Comparison of ENCODE assay signal across 14 mouse cellular contexts in the genomic region with DNA sequence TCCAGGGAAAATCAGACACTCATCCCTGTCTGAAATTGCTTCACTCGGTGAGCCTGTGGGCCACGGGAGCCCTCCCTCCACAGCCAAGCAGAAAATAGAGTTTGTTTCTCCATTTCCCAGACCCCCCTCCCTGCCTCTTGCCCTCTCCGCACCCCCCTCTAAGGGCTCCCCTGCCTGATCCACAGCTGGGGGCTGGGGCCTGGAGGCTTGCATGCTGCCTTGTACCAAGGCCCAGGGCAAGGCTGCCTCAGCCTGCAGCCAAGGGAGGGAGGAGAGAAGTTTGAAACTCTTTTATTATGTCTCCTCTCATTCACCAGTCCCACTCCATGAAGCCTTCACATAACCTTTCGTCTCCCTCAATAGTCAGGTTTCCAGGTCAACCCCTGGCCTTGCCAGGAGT.
A peak's percentile ranks its signal among the peaks of the same experiment; 100 is the strongest.
DNase-seq lines count a peak whose midpoint lies in the region; ATAC-seq lines count a peak whose summit lies in the region.
"Had no signal": no experiment of that assay in that cellular context is flagged by ENCODE, and none has a peak within 500 bp of the region (broad histone marks: within the 10 kb centered on the region; RNA-seq: fewer than 3 reads in every experiment).

No protein-coding gene starts in this region.

- no peak overlapping the region for H3K27ac ChIP-seq in intestine, embryonic 15.5 days
- no peak overlapping the region for H3K27ac ChIP-seq in intestine, embryonic 16.5 days (ENCODE audit: low read length)
- H3K27ac ChIP-seq in hindbrain, embryonic 14.5 days: peak overlapping the region; percentile 40; the same call in 1 of the 2 replicates
- H3K27ac ChIP-seq in limb, embryonic 15.5 days: peak overlapping the region; percentile 34; the same call in 1 of the 2 replicates
- H3K27ac ChIP-seq in stomach, embryonic 15.5 days: no peak overlapping the region

- DNase-seq in hindbrain, embryonic 14.5 days (ENCODE audit: low spot score): no peak
- no peak for DNase-seq in spleen, adult 18-20 months
- DNase-seq: cerebellum, adult 18-20 months; gastrocnemius, postnatal 36 days; kidney, postnatal 10 days; right cerebral cortex, postnatal 25 days had no signal

- H3K4me2 ChIP-seq in intestine, embryonic 15.5 days (replicated peaks): no peak overlapping the region
- no peak overlapping the region for H3K4me2 ChIP-seq in intestine, embryonic 16.5 days (ENCODE audit: low read depth, low read length)
- no peak overlapping the region for H3K4me2 ChIP-seq in hindbrain, embryonic 14.5 days (replicated peaks)
- no peak overlapping the region for H3K4me2 ChIP-seq in limb, embryonic 15.5 days
- H3K4me2 ChIP-seq in stomach, embryonic 15.5 days: no peak overlapping the region
- H3K4me2 ChIP-seq: liver, embryonic 11.5 days had no signal

- no peaks in the 10 kb centered on the region for H3K36me3 ChIP-seq in intestine, embryonic 15.5 days
- H3K36me3 ChIP-seq in intestine, embryonic 16.5 days (ENCODE audit: control insufficient read depth, insufficient read depth, low read length): no peaks in the 10 kb centered on the region
- no peaks in the 10 kb centered on the region for H3K36me3 ChIP-seq in hindbrain, embryonic 14.5 days (replicated peaks; ENCODE audit: control insufficient read depth, insufficient read depth)
- H3K36me3 ChIP-seq in limb, embryonic 15.5 days: no peaks in the 10 kb centered on the region
- H3K36me3 ChIP-seq in stomach, embryonic 15.5 days: no peaks in the 10 kb centered on the region

- H3K27me3 ChIP-seq in intestine, embryonic 15.5 days (replicated peaks): no peaks in the 10 kb centered on the region
- H3K27me3 ChIP-seq in intestine, embryonic 16.5 days (replicated peaks; ENCODE audit: control insufficient read depth, insufficient read depth, low read length): no peaks in the 10 kb centered on the region
- no peaks in the 10 kb centered on the region for H3K27me3 ChIP-seq in hindbrain, embryonic 14.5 days (ENCODE audit: control insufficient read depth, insufficient read depth, low read length)
- H3K27me3 ChIP-seq in limb, embryonic 15.5 days: no peaks in the 10 kb centered on the region
- no peaks in the 10 kb centered on the region for H3K27me3 ChIP-seq in stomach, embryonic 15.5 days (replicated peaks)
- H3K27me3 ChIP-seq: CH12.LX had no signal

- no peak overlapping the region for H3K9ac ChIP-seq in intestine, embryonic 15.5 days
- H3K9ac ChIP-seq in intestine, embryonic 16.5 days (ENCODE audit: low read depth, low read length): no peak overlapping the region
- no peak overlapping the region for H3K9ac ChIP-seq in hindbrain, embryonic 14.5 days
- no peak overlapping the region for H3K9ac ChIP-seq in limb, embryonic 15.5 days
- no peak overlapping the region for H3K9ac ChIP-seq in stomach, embryonic 15.5 days

- ATAC-seq in intestine, embryonic 15.5 days: peak; percentile 4; the same call in 1 of the 2 replicates
- ATAC-seq in intestine, embryonic 16.5 days: no peak
- peak; percentile 46; the same call in 1 of the 2 replicates for ATAC-seq in hindbrain, embryonic 14.5 days (ENCODE audit: low FRiP score)
- ATAC-seq in limb, embryonic 15.5 days (ENCODE audit: insufficient number of reproducible peaks, low FRiP score, low TSS enrichment, low read depth): no peak
- ATAC-seq in stomach, embryonic 15.5 days (ENCODE audit: insufficient read depth, low FRiP score, low read depth): peak; percentile 11; the same call in 1 of the 2 replicates
- no peak for ATAC-seq in granulocyte monocyte progenitor cell, adult 5-6 weeks (replicated peaks; ENCODE audit: poor library complexity, severe bottlenecking)
- ATAC-seq: lung, postnatal 0 days had no signal

- no peak overlapping the region for H3K4me3 ChIP-seq in intestine, embryonic 15.5 days (replicated peaks)
- no peak overlapping the region for H3K4me3 ChIP-seq in intestine, embryonic 16.5 days (ENCODE audit: low read length)
- no peak overlapping the region for H3K4me3 ChIP-seq in hindbrain, embryonic 14.5 days (replicated peaks; ENCODE audit: low read length)
- H3K4me3 ChIP-seq in limb, embryonic 15.5 days: no peak overlapping the region
- no peak overlapping the region for H3K4me3 ChIP-seq in stomach, embryonic 15.5 days (replicated peaks)

- 53% methylated on average over 4 of the region's 4 CpGs for WGBS in intestine, embryonic 15.5 days
- 54% methylated on average over 4 of the region's 4 CpGs for WGBS in intestine, embryonic 16.5 days
- 51% methylated on average over 4 of the region's 4 CpGs for WGBS in hindbrain, embryonic 14.5 days
- 54% methylated on average over 4 of the region's 4 CpGs for WGBS in limb, embryonic 15.5 days
- 63% methylated on average over 4 of the region's 4 CpGs for WGBS in stomach, embryonic 15.5 days

- H3K4me1 ChIP-seq in intestine, embryonic 15.5 days (replicated peaks): peaks cover 8% of the 10 kb centered on the region; the same call in 1 of the 2 replicates
- no peaks in the 10 kb centered on the region for H3K4me1 ChIP-seq in intestine, embryonic 16.5 days (ENCODE audit: control insufficient read depth, insufficient read depth, low read length)
- peaks cover 28% of the 10 kb centered on the region for H3K4me1 ChIP-seq in hindbrain, embryonic 14.5 days (replicated peaks; ENCODE audit: control insufficient read depth, insufficient read depth, low read length)
- peaks cover 35% of the 10 kb centered on the region for H3K4me1 ChIP-seq in limb, embryonic 15.5 days
- peaks cover 6% of the 10 kb centered on the region for H3K4me1 ChIP-seq in stomach, embryonic 15.5 days

- no peaks in the 10 kb centered on the region for H3K9me3 ChIP-seq in intestine, embryonic 15.5 days
- H3K9me3 ChIP-seq in intestine, embryonic 16.5 days (ENCODE audit: control insufficient read depth, low read length): no peaks in the 10 kb centered on the region
- no peaks in the 10 kb centered on the region for H3K9me3 ChIP-seq in hindbrain, embryonic 14.5 days (ENCODE audit: control insufficient read depth, low read length)
- H3K9me3 ChIP-seq in limb, embryonic 15.5 days: no peaks in the 10 kb centered on the region
- H3K9me3 ChIP-seq in stomach, embryonic 15.5 days: no peaks in the 10 kb centered on the region

Comparison
In these comparisons a context has a peak if more than half of its experiments do, and no peak if none do; other contexts are left out.
1. ATAC-seq: peak in intestine, embryonic 15.5 days (single experiment), hindbrain, embryonic 14.5 days (single experiment) and stomach, embryonic 15.5 days (single experiment); none in intestine, embryonic 16.5 days (single experiment), limb, embryonic 15.5 days (single experiment) and granulocyte monocyte progenitor cell, adult 5-6 weeks (single experiment).
2. H3K27ac ChIP-seq: peak in hindbrain, embryonic 14.5 days (single experiment) and limb, embryonic 15.5 days (single experiment); none in intestine, embryonic 15.5 days (single experiment), intestine, embryonic 16.5 days (single experiment) and stomach, embryonic 15.5 days (single experiment).